Comparison of ENCODE assay signal across 16 mouse cellular contexts in genomic region chr5:86111074-86111473, GRCm38 (mm10).
"Had no signal": no experiment of that assay in that cellular context is flagged by ENCODE, and none has a peak within 500 bp of the region (broad histone marks: within the 10 kb centered on the region; RNA-seq: fewer than 3 reads in every experiment).

No protein-coding gene starts in this region.

- H3K9me3 ChIP-seq: neural tube, embryonic 13.5 days; neural tube, embryonic 15.5 days; stomach, embryonic 15.5 days had no signal

- H3K9ac ChIP-seq: neural tube, embryonic 13.5 days; neural tube, embryonic 15.5 days; stomach, embryonic 15.5 days had no signal

- H3K4me3 ChIP-seq: neural tube, embryonic 13.5 days; neural tube, embryonic 15.5 days; stomach, embryonic 15.5 days had no signal

- H3K4me2 ChIP-seq: neural tube, embryonic 13.5 days; neural tube, embryonic 15.5 days; stomach, embryonic 15.5 days had no signal

- H3K27me3 ChIP-seq: neural tube, embryonic 13.5 days; neural tube, embryonic 15.5 days; stomach, embryonic 15.5 days had no signal

- H3K4me1 ChIP-seq: neural tube, embryonic 13.5 days; neural tube, embryonic 15.5 days; stomach, embryonic 15.5 days had no signal

- DNase-seq: retina, postnatal 1 day; right cerebral cortex, adult 18-20 months; right cerebral cortex, postnatal 14 days; right cerebral cortex, postnatal 25 days; right cerebral cortex, postnatal 4 days; spleen, adult 18-20 months; thymus, adult 18-20 months; thymus, adult 2 months; thymus, postnatal 14 days; thymus, postnatal 25 days; thymus, postnatal 36 days; thymus, postnatal 4 days had no signal

- H3K27ac ChIP-seq: neural tube, embryonic 13.5 days; neural tube, embryonic 15.5 days; stomach, embryonic 15.5 days; stomach, postnatal 0 days had no signal
